Mouse (Mus musculus) CD4-positive, CD25-positive, alpha-beta regulatory T cell, adult 4 months (primary cell): ENCODE results near the gene Elp6. TPM values are rescaled to one million over a fixed set of nuclear protein-coding genes. Genes with fewer than 3 reads are reported as not detected.

Experiments used
- ATAC-seq: one replicate; pipeline ENCODE4 v1.8.0; 2017
- polyA plus RNA-seq, 2 experiments: library from polyadenylated mRNA; unstranded; fragments of 100-300 nt; shearing (Covaris generic); gene quantifications; one replicate each; pipeline ENCODE4 v1.2.1; 2017

Elp6 gene
- 10 to 100 TPM; 13.5 to 23.8 TPM for polyA plus RNA-seq

DNA sequence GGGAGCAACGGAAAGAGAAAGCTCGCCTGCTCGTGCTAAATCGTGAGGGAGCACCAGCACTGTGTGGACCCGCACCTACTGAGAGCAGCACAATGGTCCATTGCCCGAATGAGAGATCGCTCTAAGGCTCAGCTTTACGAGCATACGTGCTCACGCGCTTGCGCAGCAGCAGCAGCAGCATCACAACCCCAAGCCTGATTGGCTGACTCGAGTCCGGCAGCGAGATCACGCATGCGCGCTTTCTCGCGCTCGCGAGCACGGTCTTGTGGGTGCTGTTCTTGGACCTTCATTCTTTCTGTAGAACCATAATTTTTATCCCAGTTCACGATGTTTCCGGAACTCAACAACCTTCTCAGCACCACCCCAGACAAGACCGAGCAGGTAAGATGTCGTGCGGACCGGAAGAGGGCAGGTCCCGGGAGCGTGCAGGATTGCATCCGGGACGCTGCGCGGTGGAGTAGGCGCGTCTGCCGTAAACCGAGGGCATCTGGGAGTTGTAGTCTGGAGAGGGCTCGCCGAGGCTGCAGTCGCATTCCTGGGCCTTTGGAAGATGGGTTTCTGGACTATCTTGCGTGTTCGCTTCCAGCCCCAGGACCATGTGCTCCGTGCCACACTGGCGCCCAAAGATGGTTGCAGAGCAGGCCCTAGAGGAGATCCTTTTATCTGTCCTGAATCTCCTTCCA is at the start of gene Elp6:
TSS of gene Elp6 (plus strand) at position 205 of the 683 bp plus-strand sequence.
- ATAC-seq = peak; percentile 97

DNA sequence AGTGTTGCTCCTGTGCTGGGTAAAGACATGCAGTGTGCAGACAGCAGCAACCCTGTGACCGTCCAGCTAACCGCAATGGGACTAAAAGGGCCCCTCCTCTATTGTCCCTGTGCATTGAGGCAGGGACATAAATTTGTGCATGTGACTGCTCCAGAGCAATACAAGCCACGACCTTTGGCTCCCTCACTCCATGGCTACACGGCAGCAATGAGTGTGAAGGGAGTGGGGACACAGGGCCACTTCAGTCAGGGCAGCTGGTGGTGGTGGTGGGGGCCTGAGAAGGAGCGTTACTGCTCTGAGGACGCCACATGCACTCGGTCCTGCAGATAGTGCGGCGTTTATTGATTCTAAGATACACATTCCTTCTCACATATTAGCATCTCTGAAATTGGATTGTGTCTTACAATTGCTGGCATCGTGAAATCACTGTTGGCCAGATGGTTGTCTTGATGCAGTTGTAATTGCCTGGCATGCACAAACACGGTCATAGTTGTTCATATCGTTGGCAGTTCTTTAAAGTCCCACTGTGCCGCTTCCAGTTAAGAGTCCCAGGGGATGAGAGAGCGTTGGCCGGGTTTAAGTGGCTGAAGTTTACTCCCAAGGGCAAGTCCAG is 49.5 kb upstream of the Elp6 start:
- no peak for ATAC-seq

DNA sequence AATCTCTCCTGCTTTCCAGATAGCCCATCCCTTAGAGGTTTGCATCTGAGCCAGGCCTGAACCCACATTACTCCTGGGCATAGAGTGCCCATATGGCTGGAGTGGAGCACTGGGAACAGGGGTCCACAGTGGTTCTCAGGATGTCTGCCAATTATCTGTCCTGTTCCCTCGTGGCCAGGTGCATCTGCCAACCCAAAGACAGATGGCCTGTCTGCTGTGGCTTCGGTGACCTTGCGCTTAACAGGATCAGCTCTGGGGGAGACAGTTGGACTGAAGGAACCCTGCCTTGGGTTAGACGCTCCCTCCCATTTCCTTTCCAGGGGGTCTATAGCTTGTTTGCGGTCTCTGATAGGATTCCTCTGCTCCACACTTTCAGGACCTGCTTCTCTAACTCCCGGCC is 46.3 kb upstream of the Elp6 start:
- ATAC-seq = no peak

DNA sequence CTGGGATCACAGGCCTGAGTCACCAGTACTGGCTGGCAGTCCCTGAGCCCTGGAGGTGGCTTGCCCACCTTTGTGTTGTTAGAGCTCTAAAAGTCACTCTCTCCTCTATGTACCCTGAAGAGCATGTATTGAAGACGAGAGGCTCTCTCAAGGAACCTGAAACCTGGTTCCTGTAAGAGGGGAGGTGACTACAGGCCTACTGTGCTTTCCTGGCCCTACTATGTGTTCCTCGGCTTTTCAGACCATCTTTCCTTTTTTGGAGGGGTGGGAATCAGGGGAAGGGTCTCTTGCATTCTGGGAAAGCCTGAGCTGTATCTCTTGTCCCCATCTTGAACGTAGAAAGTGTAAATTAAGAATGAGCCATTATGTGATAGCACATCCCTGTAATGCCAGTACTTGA is 45.9 kb upstream of the Elp6 start:
- no peak for ATAC-seq

DNA sequence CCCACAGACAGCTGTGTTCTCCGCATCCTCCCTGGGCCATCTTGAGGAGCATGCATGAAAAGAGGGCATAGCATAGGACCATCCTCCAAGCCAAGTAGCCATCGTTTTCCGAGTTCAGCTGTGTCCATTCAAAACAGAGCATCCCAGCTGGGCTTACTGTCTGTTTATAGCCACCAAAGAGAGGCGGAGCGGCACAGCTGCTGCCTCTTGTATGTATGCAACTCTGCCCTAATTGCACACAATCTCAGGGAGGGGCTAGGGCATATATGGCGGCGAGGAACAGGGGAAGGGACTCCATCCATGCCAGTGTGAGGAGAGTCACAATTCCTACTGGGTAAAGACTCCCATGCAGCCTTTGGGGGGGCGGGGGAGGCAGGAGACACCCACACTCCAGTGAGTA is 41.8 kb upstream of the Elp6 start:
- no peak for ATAC-seq

DNA sequence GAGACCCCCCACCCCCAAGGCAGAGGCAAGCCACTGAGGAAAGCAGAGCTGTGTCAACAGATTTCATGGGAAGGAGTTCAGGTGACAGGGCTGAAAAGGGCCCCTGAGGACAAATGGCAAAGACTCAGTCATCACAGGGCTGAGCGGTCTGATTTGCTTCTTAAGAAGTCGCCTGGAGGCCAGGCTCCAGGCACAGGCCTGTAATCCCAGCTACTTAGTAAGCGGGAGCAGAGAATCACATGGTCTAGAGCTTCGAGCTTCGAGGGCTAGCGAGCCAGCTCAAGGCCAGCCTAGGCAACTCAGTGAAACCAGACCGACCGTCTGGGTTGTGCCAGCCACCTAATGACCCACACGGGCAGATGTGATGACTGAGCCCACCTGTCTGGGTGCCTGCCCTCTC is 40.0 kb upstream of the Elp6 start:
- ATAC-seq = no peak

DNA sequence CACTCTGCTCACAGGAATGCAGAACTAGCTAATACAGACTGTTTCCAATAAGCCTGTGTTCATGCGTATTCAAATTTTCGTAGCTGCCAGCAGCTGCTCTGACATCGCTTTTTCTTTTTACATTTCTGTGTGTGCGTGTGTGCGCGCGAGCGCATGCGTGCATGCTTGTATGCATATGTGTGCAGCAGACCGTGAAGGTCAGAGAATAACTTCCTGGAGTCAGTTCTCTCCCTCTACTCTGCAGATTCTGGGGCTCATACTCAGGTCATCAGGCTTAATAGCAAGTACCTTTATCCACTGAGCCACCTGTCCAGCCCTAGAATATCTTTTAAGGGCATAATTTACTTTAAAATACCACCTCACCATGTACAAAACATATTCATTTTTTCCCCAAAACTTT is 36.6 kb upstream of the Elp6 start:
- no peak for ATAC-seq

DNA sequence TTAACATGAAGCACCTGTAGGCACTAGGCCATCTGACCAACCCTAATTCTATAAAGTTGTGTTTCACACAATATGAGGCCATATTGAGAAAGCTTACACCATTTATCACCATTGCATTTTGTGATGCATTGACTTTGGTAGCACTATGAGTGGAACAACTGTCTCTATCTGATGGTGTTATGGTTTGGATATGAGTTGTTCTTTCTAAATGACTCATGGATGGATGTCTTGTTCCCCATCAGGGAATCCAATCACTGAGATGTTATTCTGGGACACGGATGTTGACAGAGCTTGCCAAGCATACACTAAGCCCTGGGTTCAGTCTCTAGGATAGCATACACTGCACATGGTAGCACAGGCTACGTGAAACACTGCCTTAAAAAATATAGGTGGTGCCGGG is 32.6 kb upstream of the Elp6 start:
- no peak for ATAC-seq

DNA sequence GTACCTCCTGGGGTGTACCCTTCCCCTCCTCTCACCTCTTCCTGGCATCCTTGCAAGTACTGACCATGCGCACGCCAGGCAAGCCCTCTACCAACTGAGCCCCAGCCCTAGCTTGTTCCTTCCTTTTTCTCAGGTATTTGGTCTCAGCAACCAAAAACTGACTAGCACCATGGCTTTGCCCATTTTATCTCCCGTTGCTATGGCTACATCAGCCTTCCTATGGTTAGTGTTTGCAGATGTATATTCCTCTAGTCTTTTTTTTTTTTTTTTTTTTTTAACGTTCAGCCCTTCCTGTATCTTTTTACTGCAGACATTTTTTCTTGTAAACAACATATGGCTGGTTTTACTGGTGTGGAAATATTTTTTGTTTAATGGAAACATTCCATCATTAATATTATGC is 31.5 kb upstream of the Elp6 start:
- ATAC-seq = no peak

DNA sequence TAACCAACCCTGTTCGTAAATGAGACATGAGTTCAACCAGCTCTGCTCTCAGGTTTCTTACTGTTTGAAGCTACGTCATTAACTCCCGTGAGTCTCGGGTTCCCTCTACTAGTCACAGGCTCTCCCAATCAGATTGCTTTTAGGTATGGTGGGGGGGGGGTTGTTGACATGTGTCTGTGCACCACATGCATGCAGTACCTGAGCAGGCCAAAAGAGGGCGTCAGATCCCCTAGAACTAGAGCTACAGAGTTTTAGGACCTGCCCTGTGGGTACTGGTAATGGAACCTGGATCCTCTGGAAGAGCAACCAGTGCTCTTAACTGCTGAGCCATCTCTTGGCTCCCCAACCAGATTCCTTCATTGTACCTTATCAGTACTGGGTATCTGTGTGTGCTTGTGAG is 29.1 kb upstream of the Elp6 start:
- ATAC-seq = no peak

DNA sequence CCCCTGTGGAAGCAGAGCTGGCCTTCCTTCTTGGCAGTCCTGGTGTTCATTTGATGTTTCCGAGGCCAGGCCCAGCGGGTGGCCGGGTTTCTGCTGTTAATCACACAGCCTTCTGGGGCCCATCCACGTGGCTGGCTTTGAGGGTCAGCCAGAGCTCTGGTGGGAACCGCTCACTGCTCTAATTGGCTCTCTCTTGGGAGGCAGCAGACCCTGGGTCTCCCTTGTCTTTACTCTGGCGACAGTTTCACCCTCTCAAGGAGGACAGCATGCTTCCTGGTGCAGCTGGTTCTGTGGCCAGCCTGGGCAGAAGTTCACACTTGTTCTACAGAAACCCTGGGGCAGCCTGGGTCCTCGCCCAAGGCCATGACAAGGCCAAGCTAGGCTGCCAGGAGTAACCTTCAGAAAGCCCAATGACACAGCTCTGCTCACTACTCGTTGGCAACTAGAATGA is 27.5 kb upstream of the Elp6 start:
- ATAC-seq = no peak

DNA sequence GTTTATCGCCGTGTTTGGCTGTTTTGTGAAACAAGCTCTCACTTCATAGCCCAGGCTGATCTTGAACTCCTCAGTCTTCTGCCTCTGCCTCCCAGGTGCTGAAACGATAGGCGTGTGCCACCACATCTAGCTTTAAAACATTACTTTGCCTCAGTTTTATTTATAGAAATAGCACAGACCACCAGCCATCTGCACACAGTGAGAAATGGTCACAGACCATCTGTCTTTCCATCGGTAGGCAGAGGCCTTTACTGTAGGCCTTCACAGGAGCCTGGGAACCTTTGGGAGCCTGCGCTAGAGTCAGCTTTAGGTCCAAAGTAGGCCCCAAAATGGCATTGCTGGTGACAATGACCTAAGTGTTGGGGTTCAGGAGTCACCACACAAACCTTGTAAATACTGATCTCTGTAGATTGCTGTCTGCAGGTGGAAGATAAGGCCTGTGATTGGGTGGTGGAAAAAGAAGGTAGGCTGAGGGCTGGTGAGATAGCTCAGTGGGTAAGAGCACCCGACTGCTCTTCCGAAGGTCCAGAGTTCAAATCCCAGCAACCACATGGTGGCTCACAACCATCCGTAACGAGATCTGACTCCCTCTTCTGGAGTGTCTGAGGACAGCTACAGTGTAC is 20.8 kb upstream of the Elp6 start:
- no peak for ATAC-seq

DNA sequence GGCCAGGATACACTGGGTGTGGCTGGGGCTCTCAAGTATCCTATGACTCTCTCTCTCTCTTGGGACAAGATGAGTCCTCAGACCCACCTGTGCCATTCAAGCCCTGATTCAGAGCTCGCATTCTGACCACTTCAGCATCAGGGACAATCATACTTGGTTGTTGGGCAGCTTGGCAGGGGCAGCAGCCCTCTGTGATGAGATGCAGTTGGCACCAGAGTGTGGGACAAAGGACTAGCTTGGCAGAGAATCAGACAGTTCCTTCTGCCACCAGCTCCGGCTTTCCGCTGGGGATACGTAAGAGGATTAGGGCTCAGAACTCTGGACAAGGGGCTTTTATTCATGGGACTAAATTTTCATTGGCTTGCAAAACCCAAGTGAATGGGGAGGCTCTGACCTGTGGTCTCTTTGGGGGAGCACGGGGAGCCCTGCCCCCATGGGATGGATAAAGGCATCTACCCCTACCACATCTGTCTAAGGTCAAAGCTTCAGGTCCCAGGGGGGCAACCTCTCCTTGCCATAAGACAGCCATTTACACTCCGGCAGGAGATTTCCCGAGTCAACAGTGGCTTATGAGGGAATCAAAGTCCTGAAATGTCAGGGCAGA is 17.6 kb upstream of the Elp6 start:
- ATAC-seq = no peak

DNA sequence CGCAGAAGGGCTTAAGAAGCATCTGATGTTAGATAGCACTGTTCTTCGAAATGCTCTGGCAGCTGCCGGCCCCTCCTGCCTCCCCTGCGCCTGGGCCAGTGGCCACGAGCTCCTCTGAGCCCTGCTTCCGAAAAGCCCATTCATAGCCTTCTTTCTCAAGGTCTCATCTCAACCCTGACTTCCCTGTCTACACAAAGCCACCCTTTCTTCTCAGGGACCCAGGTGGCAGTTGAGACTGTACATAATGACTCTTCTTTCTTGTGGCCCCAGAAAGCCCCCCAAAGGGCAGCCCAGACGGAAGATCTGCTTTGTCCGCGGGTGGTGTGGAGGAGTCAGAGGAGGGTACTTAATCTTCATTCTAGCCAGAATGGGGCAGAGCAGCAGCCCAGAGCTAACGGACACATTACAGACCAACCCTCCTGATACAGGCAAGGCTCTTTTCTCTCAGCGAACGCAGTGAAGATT is 11.7 kb upstream of the Elp6 start:
- no peak for ATAC-seq

DNA sequence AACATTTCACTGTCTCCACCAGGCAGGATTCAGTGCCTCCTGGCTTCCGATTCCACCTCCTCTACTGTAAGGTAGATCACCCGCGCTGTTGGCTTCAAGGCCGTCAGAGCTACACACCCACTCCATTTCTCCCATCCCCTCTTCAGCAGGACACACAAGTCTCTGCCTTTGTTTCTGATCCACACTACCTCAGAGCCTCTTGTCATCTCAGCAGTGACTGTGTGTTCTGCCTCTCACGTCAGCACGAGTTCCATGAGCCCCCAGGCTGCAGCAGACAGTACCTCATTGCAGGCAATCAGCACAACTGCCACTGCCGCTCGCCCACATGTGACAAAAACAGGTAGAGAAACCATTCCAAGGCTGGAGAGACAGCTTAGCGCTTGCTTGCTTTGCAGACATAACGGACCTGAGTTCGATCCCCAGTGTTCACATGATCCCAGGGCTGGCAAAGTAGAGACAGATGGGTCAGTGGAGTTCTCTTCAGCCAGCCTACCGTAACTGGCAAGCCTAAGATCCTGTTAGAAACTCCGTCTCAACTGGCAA is 11.0 kb upstream of the Elp6 start:
- ATAC-seq = no peak

DNA sequence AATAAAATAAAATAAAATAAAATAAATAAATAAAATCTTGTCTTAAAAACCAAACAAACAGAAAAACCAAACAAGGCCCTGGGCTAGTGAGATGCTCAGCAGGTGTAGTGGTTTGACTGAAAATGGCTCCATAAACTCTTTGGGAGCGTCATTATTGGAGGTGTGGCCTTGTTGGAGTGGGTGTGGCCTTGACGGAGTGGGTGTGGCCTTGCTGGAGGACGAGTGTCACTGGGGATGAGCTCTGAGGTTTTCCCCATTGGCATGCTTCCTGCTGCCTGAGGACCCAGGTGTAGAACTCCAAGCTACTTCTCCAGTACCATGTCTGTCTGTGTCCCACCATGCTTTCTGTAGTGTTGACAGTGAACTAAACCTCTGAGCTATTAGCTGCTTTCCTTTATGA is 10.2 kb upstream of the Elp6 start:
- no peak for ATAC-seq

DNA sequence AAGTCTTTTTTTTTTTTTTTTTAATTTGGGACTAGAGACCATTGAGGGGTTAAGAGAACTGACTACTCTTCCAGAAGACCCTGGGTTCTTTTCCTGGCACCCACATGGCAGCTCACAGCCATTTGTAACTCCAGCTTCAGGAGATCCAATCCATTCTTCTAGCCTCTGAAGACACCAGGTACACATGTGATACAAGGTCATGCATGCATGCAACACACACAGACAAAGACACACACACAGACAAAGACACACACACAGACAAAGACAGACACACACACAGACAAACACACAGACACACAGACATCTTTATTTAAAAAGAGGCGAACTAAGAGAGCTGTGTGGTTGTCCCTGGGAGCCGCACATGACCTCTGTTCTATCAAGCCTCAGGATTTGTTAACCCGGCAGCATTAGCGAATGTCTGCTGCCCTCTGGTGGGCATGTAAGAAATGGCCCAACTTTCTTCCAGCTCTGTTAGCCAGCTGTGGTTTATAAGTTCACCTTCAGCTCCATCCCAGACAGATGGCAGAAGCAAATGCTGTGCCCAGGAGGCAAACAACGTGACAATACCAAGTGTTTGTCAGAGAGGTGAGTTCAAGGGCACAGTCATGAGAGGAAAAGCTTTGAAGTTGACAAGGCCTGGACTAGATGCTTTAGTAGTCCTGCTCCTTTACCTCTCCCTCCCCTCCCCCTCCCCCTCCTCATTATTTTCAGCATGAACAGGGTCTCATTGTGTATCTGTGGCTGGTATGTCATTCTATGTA is 7.9 kb upstream of the Elp6 start:
- peak; percentile 75 for ATAC-seq

DNA sequence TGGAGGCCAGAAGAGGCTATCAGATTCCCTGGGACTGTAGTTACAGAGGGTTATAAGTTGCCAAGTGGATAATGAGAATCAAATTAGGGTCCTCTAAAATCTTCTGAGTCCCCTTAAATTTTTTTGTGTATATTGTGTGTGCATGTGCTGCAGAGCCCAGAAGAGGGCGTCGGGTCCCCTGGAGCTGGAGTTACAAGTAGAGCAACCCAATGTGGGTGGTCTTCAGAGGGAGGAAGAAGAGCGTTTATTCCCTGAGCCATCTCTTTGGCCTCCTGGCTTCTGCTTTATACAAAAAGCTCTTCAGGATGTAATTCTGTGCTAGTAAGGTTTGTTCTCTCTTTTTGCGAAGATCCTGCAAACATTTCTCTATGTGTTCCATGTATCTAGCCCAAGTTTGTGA is 457 bp upstream of the Elp6 start:
- peak; percentile 12 for ATAC-seq

DNA sequence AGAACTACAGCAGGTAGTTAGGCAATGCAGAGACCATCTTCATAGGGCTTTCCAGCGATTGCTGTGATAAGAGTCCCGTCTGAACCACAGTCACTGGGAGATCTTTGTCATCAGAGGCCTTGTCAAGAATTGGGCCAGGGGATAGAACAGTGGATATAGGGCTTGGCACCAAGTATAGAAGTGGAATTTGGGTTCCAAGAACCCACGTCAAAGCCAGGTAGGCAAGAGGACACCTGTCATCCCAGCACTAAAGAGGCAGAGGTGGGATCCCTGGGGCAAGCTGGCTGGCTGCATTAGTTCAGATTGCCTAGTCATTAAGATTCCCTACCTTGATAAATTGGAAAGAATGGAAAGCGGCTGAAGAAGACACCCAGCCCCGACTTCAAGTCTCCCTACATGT is 1.4 kb downstream of the Elp6 start:
- no peak for ATAC-seq

DNA sequence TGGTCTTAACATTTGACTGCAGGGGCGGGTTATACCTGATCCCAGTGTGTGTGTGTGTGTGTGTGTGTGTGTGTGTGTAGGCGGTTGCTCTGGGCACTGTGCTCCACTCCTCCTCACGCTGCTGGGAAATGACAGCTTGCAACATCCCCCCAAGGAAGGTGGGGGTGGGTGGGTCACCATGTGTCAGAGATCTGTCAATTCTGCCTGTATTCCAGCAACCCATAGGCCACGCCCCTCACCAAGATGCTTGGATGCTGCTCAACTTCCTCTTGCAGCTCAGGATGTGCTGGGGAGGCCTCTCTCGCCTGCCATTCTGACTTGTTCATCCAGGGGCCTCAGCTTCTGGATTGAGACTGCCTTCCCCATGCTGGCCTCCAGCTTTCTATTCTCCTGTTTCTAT is 9.7 kb downstream of the Elp6 start:
- ATAC-seq = no peak

DNA sequence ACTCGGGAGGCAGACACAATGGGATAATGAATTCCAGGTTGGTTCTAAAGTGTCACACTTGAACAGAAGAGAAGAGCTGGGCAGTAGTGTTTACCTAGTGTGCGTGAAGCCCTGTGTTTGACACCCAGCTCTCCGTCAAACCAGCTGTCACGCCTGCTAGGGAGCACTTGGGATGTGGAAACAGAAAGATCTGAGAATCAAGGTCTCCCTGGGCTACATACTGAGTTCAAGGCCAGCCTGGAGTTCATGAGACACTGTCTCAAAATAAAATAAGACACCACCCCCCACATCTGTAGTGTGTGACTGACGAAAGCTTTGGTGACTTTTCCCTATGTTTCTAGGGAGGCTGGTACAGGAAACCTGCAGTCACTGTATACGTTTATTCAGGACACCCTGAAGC is 10.4 kb downstream of the Elp6 start:
- ATAC-seq = no peak

DNA sequence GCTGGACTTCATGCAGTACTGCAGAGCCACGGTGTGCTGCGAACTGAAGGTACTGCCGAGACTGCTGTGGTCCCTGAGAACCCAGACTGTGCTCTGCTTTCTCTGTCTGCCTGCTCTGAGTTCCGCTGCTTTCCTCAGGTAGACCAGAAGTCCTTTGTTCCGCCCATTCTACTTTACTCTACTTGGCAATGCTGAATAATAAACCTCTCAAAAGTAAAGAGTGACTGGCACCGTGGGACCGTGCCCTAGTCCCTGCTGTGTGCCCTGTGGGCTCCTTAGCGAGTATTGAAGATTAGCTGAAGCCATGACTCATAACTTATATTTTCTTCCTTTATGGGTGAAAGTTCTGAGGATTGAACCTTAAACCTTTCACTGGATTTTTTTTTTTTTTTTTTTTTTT is 10.9 kb downstream of the Elp6 start:
- no peak for ATAC-seq

DNA sequence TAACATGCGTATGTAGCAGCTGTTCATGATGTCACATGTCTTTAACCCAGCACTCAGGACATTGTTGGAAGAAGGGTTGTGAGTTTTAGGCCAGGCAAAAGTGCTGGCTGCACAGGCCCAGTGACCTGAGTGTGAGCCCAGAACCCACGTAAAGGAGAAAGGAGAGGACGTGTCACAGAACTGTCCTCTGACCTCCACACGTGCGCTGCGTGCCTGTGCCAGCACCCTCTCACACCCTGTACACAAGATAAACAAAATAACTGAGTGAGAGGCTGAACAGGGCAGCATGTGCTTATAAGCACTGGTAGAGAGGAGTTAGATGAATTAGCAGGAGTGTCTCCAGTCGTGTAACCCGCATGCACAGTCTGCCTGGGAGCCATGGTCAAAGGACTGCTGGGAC is 11.5 kb downstream of the Elp6 start:
- no peak for ATAC-seq
